Mouse (Mus musculus) heart, adult 2 months (tissue): Measurements from ENCODE around the gene Gm3336.

Experiments used
- CTCF ChIP-seq: fragments of 200-600 bp; IDR thresholded peaks from 2 replicates; pipeline ENCODE4 v1.8.1; 2022; ENCODE audit warnings: antibody characterized with exemption, mild to moderate bottlenecking, moderate library complexity
- EP300 ChIP-seq: fragments of 200-500 bp; IDR thresholded peaks from 2 replicates; pipeline ENCODE4 v1.6.1; 2011; ENCODE audit warnings: low read depth, low read length, control low read depth; ENCODE audit not compliant: insufficient read depth
- POLR2A ChIP-seq: fragments of 200-500 bp; IDR thresholded peaks from 2 replicates; pipeline ENCODE4 v1.6.1; 2011; ENCODE audit warnings: mild to moderate bottlenecking, low read depth, low read length, control low read depth; ENCODE audit not compliant: insufficient read depth

- no peak for TF ChIP-seq EP300
- no peak for TF ChIP-seq CTCF
- TF ChIP-seq POLR2A, result no peak
Observed at GRCm38 (mm10) chr8:70744806-70745205, 26.5 kb downstream of the Gm3336 start.
